In the genomic region with DNA sequence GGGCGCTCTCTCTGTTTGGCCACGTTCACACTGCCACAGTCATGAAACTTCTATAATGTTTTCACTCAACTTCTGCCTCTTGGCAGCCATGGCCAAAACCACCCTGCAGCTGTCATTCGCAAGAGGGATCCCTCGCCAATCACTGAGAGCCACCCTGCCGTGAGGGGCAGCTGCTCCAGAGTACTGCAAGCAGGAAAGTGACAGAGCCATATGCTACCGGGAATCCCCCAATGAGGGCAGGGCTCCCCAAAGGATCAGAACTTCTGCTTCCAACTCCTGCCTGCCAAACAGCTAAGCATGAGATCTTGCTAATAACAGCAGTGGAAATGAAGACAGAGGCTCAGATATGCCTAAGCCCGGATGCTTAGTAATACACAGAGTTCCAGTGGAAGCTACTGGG, we compare ENCODE assay signal across 15 mouse cellular contexts. TPM values are rescaled to one million over a fixed set of nuclear protein-coding genes. Genes with fewer than 3 reads are reported as not detected.
DNase-seq lines count a peak whose midpoint lies in the region; ATAC-seq lines count a peak whose summit lies in the region.
"Had no signal": no experiment of that assay in that cellular context is flagged by ENCODE, and none has a peak within 500 bp of the region (broad histone marks: within the 10 kb centered on the region; RNA-seq: fewer than 3 reads in every experiment).

No protein-coding gene starts in this region.

- H3K4me1 ChIP-seq in midbrain, embryonic 12.5 days = 0 out of 2 replicates have a peak, but pooled peaks cover 4% of the 10 kb centered on the region
- H3K4me1 ChIP-seq in midbrain, embryonic 11.5 days (ENCODE audit: control insufficient read depth, insufficient read depth, low read length) = no peaks in the 10 kb centered on the region
- H3K4me1 ChIP-seq in hindbrain, embryonic 13.5 days (replicated peaks) = peaks cover 17% of the 10 kb centered on the region; the same call in 1 of the 2 replicates
- H3K4me1 ChIP-seq in midbrain, embryonic 16.5 days (ENCODE audit: control insufficient read depth, insufficient read depth, low read length) = no peaks in the 10 kb centered on the region
- 0 out of 2 replicates have a peak, but pooled peaks cover 2% of the 10 kb centered on the region for H3K4me1 ChIP-seq in heart, embryonic 12.5 days (replicated peaks)
- H3K4me1 ChIP-seq: megakaryocyte, embryonic 14.5 days had no signal

- H3K4me2 ChIP-seq in midbrain, embryonic 12.5 days (replicated peaks) = no peak overlapping the region
- H3K4me2 ChIP-seq in midbrain, embryonic 11.5 days = no peak overlapping the region
- no peak overlapping the region for H3K4me2 ChIP-seq in hindbrain, embryonic 13.5 days
- no peak overlapping the region for H3K4me2 ChIP-seq in midbrain, embryonic 16.5 days (ENCODE audit: low read length)
- no peak overlapping the region for H3K4me2 ChIP-seq in heart, embryonic 12.5 days
- H3K4me2 ChIP-seq: lung, embryonic 14.5 days had no signal

- no peaks in the 10 kb centered on the region for H3K9me3 ChIP-seq in midbrain, embryonic 12.5 days
- H3K9me3 ChIP-seq in midbrain, embryonic 11.5 days (ENCODE audit: control insufficient read depth, low read length) = no peaks in the 10 kb centered on the region
- H3K9me3 ChIP-seq in hindbrain, embryonic 13.5 days = no peaks in the 10 kb centered on the region
- no peaks in the 10 kb centered on the region for H3K9me3 ChIP-seq in midbrain, embryonic 16.5 days (replicated peaks; ENCODE audit: control insufficient read depth, low read length, poor library complexity, severe bottlenecking)
- H3K9me3 ChIP-seq in heart, embryonic 12.5 days (replicated peaks) = 0 out of 2 replicates have a peak, but pooled peaks cover 3% of the 10 kb centered on the region

- H3K4me3 ChIP-seq in midbrain, embryonic 12.5 days = no peak overlapping the region
- H3K4me3 ChIP-seq in midbrain, embryonic 11.5 days (ENCODE audit: low read depth, low read length) = no peak overlapping the region
- no peak overlapping the region for H3K4me3 ChIP-seq in hindbrain, embryonic 13.5 days
- H3K4me3 ChIP-seq in midbrain, embryonic 16.5 days (ENCODE audit: low read depth, low read length) = no peak overlapping the region
- no peak overlapping the region for H3K4me3 ChIP-seq in heart, embryonic 12.5 days
- H3K4me3 ChIP-seq: megakaryocyte, embryonic 14.5 days had no signal

- 0 out of 2 replicates have a peak, but pooled peaks cover 2% of the 10 kb centered on the region for H3K27me3 ChIP-seq in midbrain, embryonic 12.5 days
- H3K27me3 ChIP-seq in midbrain, embryonic 11.5 days (ENCODE audit: control insufficient read depth, insufficient read depth, low read length) = no peaks in the 10 kb centered on the region
- no peaks in the 10 kb centered on the region for H3K27me3 ChIP-seq in hindbrain, embryonic 13.5 days
- no peaks in the 10 kb centered on the region for H3K27me3 ChIP-seq in midbrain, embryonic 16.5 days (ENCODE audit: control insufficient read depth, insufficient read depth, low read depth, low read length)
- H3K27me3 ChIP-seq in heart, embryonic 12.5 days (replicated peaks) = no peaks in the 10 kb centered on the region

- no peaks in the 10 kb centered on the region for H3K36me3 ChIP-seq in midbrain, embryonic 12.5 days
- H3K36me3 ChIP-seq in midbrain, embryonic 11.5 days (ENCODE audit: control insufficient read depth, insufficient read depth, low read length) = no peaks in the 10 kb centered on the region
- H3K36me3 ChIP-seq in hindbrain, embryonic 13.5 days = no peaks in the 10 kb centered on the region
- no peaks in the 10 kb centered on the region for H3K36me3 ChIP-seq in midbrain, embryonic 16.5 days (ENCODE audit: control insufficient read depth, insufficient read depth, low read length)
- no peaks in the 10 kb centered on the region for H3K36me3 ChIP-seq in heart, embryonic 12.5 days

- WGBS in midbrain, embryonic 12.5 days = 58% methylated on average over 7 of the region's 7 CpGs
- WGBS in midbrain, embryonic 11.5 days = 49% methylated on average over 7 of the region's 7 CpGs
- 40% methylated on average over 7 of the region's 7 CpGs for WGBS in hindbrain, embryonic 13.5 days
- WGBS in midbrain, embryonic 16.5 days = 40% methylated on average over 7 of the region's 7 CpGs
- WGBS in heart, embryonic 12.5 days = 52% methylated on average over 7 of the region's 7 CpGs

- H3K27ac ChIP-seq in midbrain, embryonic 12.5 days (replicated peaks) = no peak overlapping the region
- H3K27ac ChIP-seq in midbrain, embryonic 11.5 days (ENCODE audit: low read depth, low read length) = no peak overlapping the region
- no peak overlapping the region for H3K27ac ChIP-seq in hindbrain, embryonic 13.5 days
- no peak overlapping the region for H3K27ac ChIP-seq in midbrain, embryonic 16.5 days (ENCODE audit: low read length)
- H3K27ac ChIP-seq in heart, embryonic 12.5 days (ENCODE audit: poor library complexity, severe bottlenecking) = no peak overlapping the region

- 0 out of 2 replicates have a peak, but pooled peaks have one; percentile 47 for ATAC-seq in midbrain, embryonic 12.5 days (ENCODE audit: low FRiP score, low read depth)
- ATAC-seq in midbrain, embryonic 11.5 days (ENCODE audit: low FRiP score) = no peak
- ATAC-seq in hindbrain, embryonic 13.5 days (ENCODE audit: low FRiP score) = peak; percentile 75
- 0 out of 2 replicates have a peak, but pooled peaks have one; percentile 11 for ATAC-seq in midbrain, embryonic 16.5 days
- no peak for ATAC-seq in heart, embryonic 12.5 days (ENCODE audit: insufficient number of reproducible peaks, low FRiP score)
- ATAC-seq: inflammation-experienced regulatory T-cells, adult 6 months had no signal

- DNase-seq in cerebellum, postnatal 10 days = peak; percentile 87 to 94
- no peak for DNase-seq in cerebellum, adult 8-10 months
- DNase-seq in midbrain, embryonic 11.5 days (ENCODE audit: low spot score, missing footprints) = no peak
- DNase-seq in T-cell, adult 2 months (ENCODE audit: low spot score) = no peak
- DNase-seq: adrenal gland, adult 8-10 months; heart, adult 11 months; kidney, postnatal 14 days; lung, embryonic 14.5 days; thymus, adult 2 months had no signal

- no peak overlapping the region for H3K9ac ChIP-seq in midbrain, embryonic 12.5 days (replicated peaks)
- H3K9ac ChIP-seq in midbrain, embryonic 11.5 days (ENCODE audit: low read length) = no peak overlapping the region
- H3K9ac ChIP-seq in hindbrain, embryonic 13.5 days = no peak overlapping the region
- H3K9ac ChIP-seq in midbrain, embryonic 16.5 days (ENCODE audit: low read depth, low read length) = no peak overlapping the region
- no peak overlapping the region for H3K9ac ChIP-seq in heart, embryonic 12.5 days
- H3K9ac ChIP-seq: lung, embryonic 14.5 days had no signal

RNA-seq across cellular contexts. Expression of a gene that starts 52.0 kb away (rescaled TPM):
- 6.8 and 8.0 TPM in 2 replicates for polyA plus RNA-seq in midbrain, embryonic 12.5 days (2016; fragmentation: Nextera tagmentation; extraction: Ambion mirVana)
- 3.0 and 3.5 TPM in 2 replicates for polyA plus RNA-seq in midbrain, embryonic 11.5 days (2014; fragmentation: Nextera tagmentation; extraction: Ambion mirVana)
- polyA plus RNA-seq in hindbrain, embryonic 13.5 days (2015; fragmentation: Nextera tagmentation; extraction: Ambion mirVana) = 6.2 and 6.7 TPM in 2 replicates
- 5.3 and 6.6 TPM in 2 replicates for polyA plus RNA-seq in midbrain, embryonic 16.5 days (2015; fragmentation: Nextera tagmentation; extraction: Ambion mirVana)
- 5.3 and 7.2 TPM in 2 replicates for polyA plus RNA-seq in heart, embryonic 12.5 days (2016; fragmentation: Nextera tagmentation; extraction: Ambion mirVana)

Comparison
In these comparisons a context has a peak if more than half of its experiments do, and no peak if none do; other contexts are left out.
1. DNase-seq: peak in cerebellum, postnatal 10 days (2 of 2); none in cerebellum, adult 8-10 months (single experiment), midbrain, embryonic 11.5 days (single experiment) and T-cell, adult 2 months (single experiment).
2. ATAC-seq: peak in midbrain, embryonic 12.5 days (single experiment), hindbrain, embryonic 13.5 days (single experiment) and midbrain, embryonic 16.5 days (single experiment); none in midbrain, embryonic 11.5 days (single experiment) and heart, embryonic 12.5 days (single experiment).